Mouse (Mus musculus): Measurements from ENCODE around the gene Appl1. TPM values are rescaled to one million over a fixed set of nuclear protein-coding genes. Genes with fewer than 3 reads are reported as not detected.

The Appl1 gene
- 25.0 and 30.4 TPM in 2 replicates for polyA plus RNA-seq (2015; fragmentation: Nextera tagmentation; extraction: Ambion mirVana)

GRCm38 (mm10) chr14:26971106-26971789 lies at the start of gene Appl1:
Appl1 (minus strand) TSS chr14:26971232.
- ATAC-seq (replicated peaks; ENCODE audit: extremely low read depth, insufficient read depth, low FRiP score) = no peak
- Histone ChIP-seq H3K9me3 (replicated peaks; ENCODE audit: control insufficient read depth, low read length) (no peaks in the 10 kb centered on the region), H3K4me2 (ENCODE audit: low read depth, low read length) (peak within 1 kb of the TSS; percentile 80), H3K27me3 (ENCODE audit: control insufficient read depth, insufficient read depth, low read length) (no peaks in the 10 kb centered on the region), H3K36me3 (ENCODE audit: control insufficient read depth, insufficient read depth) (no peaks in the 10 kb centered on the region), H3K4me3 (ENCODE audit: low read length) (peak within 1 kb of the TSS; percentile 74), H3K27ac (ENCODE audit: low read length) (peak within 1 kb of the TSS; percentile 76), H3K9ac (ENCODE audit: low read length) (peak within 1 kb of the TSS; percentile 85), H3K4me1 (ENCODE audit: control insufficient read depth, insufficient read depth, low read length) (peaks cover 8% of the 10 kb centered on the region)
- 40% methylated on average over 10 of the region's 10 CpGs for WGBS

DNA sequence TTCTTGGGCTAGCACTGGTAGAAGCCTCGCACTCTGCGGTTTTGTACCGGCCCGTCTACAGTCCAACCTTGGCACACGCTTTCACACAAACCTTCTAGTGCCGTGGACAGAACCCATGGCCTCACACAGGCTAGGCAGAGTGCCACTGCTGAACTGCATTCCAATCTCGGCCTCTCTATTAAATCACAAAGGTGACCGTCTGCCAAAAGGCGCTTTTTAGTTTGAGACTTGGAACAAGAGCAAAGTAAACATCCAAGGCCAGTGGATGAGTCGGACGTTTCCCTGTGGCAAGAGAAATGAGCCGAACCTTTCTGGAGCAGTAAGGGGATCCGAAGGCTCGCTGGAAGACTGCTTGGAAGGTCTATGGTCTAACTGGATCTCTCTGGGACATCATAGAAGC lies 48.8 kb upstream of the Appl1 start:
- Histone ChIP-seq H3K27me3 (ENCODE audit: control insufficient read depth, insufficient read depth, low read length) (no peaks in the 10 kb centered on the region), H3K36me3 (ENCODE audit: control insufficient read depth, insufficient read depth) (no peaks in the 10 kb centered on the region), H3K4me3 (ENCODE audit: low read length) (no peak overlapping the region), H3K4me1 (ENCODE audit: control insufficient read depth, insufficient read depth, low read length) (no peaks in the 10 kb centered on the region), H3K27ac (ENCODE audit: low read length) (no peak overlapping the region), H3K9ac (ENCODE audit: low read length) (no peak overlapping the region), H3K9me3 (replicated peaks; ENCODE audit: control insufficient read depth, low read length) (0 out of 2 replicates have a peak, but pooled peaks cover 2% of the 10 kb centered on the region), H3K4me2 (ENCODE audit: low read depth, low read length) (no peak overlapping the region)
- 74% methylated on average over 14 of the region's 14 CpGs for WGBS
- no peak for ATAC-seq (replicated peaks; ENCODE audit: extremely low read depth, insufficient read depth, low FRiP score)

DNA sequence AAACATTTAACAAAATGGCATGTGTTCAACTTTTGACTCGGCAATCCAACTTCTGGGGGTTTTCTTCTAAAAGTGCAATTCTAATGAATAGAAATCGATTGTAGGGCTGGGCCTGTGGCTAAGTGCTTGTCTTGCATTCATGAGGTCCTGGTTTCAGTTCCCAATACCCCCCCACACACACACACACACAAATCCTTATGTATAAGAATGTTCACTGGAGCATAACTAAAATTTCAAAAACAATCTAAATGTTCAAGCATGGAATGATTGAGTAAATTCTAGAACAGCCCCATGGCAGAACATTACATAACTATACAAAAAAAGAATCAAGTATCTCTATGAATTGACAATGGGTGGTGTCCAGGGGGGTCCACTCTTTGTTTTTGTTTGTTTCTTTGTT lies 46.9 kb upstream of the Appl1 start:
- H3K36me3 ChIP-seq (ENCODE audit: control insufficient read depth, insufficient read depth) = no peaks in the 10 kb centered on the region
- H3K9me3 ChIP-seq (replicated peaks; ENCODE audit: control insufficient read depth, low read length) = 0 out of 2 replicates have a peak, but pooled peaks cover 2% of the 10 kb centered on the region
- H3K27me3 ChIP-seq (ENCODE audit: control insufficient read depth, insufficient read depth, low read length) = no peaks in the 10 kb centered on the region
- no peak overlapping the region for H3K27ac ChIP-seq (ENCODE audit: low read length)
- no peak overlapping the region for H3K4me3 ChIP-seq (ENCODE audit: low read length)
- H3K4me1 ChIP-seq (ENCODE audit: control insufficient read depth, insufficient read depth, low read length) = no peaks in the 10 kb centered on the region
- ATAC-seq (replicated peaks; ENCODE audit: extremely low read depth, insufficient read depth, low FRiP score) = no peak
- no peak overlapping the region for H3K9ac ChIP-seq (ENCODE audit: low read length)
- no peak overlapping the region for H3K4me2 ChIP-seq (ENCODE audit: low read depth, low read length)
- WGBS = 85% methylated on average over 2 of the region's 2 CpGs

DNA sequence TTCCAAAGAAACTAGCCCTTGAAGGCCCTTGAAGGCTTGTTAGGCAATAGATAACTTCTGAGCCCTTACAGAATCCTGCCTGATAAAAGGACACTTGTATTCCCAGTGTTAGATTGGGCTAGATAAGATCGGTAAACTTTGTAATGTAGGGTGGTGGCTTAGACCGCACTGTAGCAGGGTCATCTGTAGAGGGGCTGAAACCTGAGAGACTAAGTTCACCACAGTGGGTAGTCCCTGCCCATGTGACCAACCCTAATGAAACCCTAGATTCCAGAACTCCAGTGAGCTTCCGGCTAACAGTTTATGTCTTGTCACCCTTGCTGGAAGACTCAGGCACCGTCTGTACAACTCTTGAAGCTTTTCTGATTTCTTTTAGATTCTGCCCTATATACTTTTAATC lies 42.6 kb upstream of the Appl1 start:
- H3K9ac ChIP-seq (ENCODE audit: low read length) = no peak overlapping the region
- no peak overlapping the region for H3K4me3 ChIP-seq (ENCODE audit: low read length)
- no peaks in the 10 kb centered on the region for H3K27me3 ChIP-seq (ENCODE audit: control insufficient read depth, insufficient read depth, low read length)
- H3K27ac ChIP-seq (ENCODE audit: low read length) = no peak overlapping the region
- H3K4me1 ChIP-seq (ENCODE audit: control insufficient read depth, insufficient read depth, low read length) = no peaks in the 10 kb centered on the region
- no peak overlapping the region for H3K4me2 ChIP-seq (ENCODE audit: low read depth, low read length)
- H3K9me3 ChIP-seq (replicated peaks; ENCODE audit: control insufficient read depth, low read length) = no peaks in the 10 kb centered on the region
- H3K36me3 ChIP-seq (ENCODE audit: control insufficient read depth, insufficient read depth) = no peaks in the 10 kb centered on the region
- 45% methylated on average over 4 of the region's 4 CpGs for WGBS
- no peak for ATAC-seq (replicated peaks; ENCODE audit: extremely low read depth, insufficient read depth, low FRiP score)

GRCm38 (mm10) chr14:27011561-27011960 lies 40.5 kb upstream of the Appl1 start:
- Histone ChIP-seq H3K4me1 (ENCODE audit: control insufficient read depth, insufficient read depth, low read length) (no peaks in the 10 kb centered on the region), H3K4me2 (ENCODE audit: low read depth, low read length) (no peak overlapping the region)
- WGBS = 73% methylated on average over 5 of the region's 5 CpGs

DNA sequence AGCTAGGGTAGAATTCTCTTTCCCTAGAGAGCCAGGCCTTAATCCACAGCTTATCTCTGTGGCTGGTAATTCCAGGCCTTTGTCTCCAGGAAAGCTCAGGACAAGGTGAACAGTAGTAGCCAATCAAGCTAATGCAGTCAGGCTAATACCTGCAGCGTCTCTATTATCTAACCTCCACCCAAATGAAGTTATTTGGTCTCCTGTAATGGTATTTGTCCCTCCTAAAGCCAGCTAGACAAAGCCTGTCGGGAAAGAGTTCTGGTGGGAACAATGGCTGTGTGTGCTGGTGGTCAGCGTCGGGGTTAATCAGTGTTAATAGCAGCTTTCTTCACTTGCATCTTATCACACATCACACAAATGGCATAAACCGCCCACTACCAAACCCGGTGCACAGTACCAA lies 34.9 kb upstream of the Appl1 start:
- whole genome bisulfite sequencing = 28% methylated on average over 6 of the region's 6 CpGs
- no peaks in the 10 kb centered on the region for H3K4me1 ChIP-seq (ENCODE audit: control insufficient read depth, insufficient read depth, low read length)
- H3K36me3 ChIP-seq (ENCODE audit: control insufficient read depth, insufficient read depth) = no peaks in the 10 kb centered on the region
- no peak for ATAC-seq (replicated peaks; ENCODE audit: extremely low read depth, insufficient read depth, low FRiP score)
- H3K4me2 ChIP-seq (ENCODE audit: low read depth, low read length) = no peak overlapping the region
- no peak overlapping the region for H3K4me3 ChIP-seq (ENCODE audit: low read length)
- no peaks in the 10 kb centered on the region for H3K27me3 ChIP-seq (ENCODE audit: control insufficient read depth, insufficient read depth, low read length)
- H3K27ac ChIP-seq (ENCODE audit: low read length) = no peak overlapping the region
- H3K9me3 ChIP-seq (replicated peaks; ENCODE audit: control insufficient read depth, low read length) = no peaks in the 10 kb centered on the region
- no peak overlapping the region for H3K9ac ChIP-seq (ENCODE audit: low read length)

More at GRCm38 (mm10) chr14:27011561-27011960, 40.5 kb upstream of the Appl1 start:
- ATAC-seq (replicated peaks; ENCODE audit: extremely low read depth, insufficient read depth, low FRiP score) = no peak
- H3K27ac ChIP-seq (ENCODE audit: low read length) = no peak overlapping the region
- H3K9me3 ChIP-seq (replicated peaks; ENCODE audit: control insufficient read depth, low read length) = no peaks in the 10 kb centered on the region
- no peak overlapping the region for H3K9ac ChIP-seq (ENCODE audit: low read length)
- H3K4me3 ChIP-seq (ENCODE audit: low read length) = no peak overlapping the region
- H3K27me3 ChIP-seq (ENCODE audit: control insufficient read depth, insufficient read depth, low read length) = no peaks in the 10 kb centered on the region
- no peaks in the 10 kb centered on the region for H3K36me3 ChIP-seq (ENCODE audit: control insufficient read depth, insufficient read depth)

DNA sequence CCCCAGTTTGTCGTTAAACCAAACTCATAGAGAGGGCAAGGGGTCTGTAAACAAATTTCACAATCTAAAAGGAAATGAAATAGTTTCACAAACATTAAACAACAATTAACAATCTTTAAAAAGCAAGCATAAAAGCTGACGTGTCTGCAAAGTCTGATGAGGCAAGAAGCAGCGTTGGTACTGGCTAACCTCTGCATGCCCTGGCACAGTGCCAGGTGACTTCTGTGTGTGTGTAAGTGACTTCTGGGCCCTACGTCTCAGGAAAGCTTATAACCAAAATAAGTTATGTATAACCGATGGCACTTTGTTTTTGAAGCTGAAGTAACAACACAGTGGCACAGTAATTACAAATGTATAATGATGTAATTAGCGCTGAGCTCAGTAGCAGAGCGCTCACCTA lies 33.9 kb upstream of the Appl1 start:
- H3K27ac ChIP-seq (ENCODE audit: low read length) = no peak overlapping the region
- no peaks in the 10 kb centered on the region for H3K9me3 ChIP-seq (replicated peaks; ENCODE audit: control insufficient read depth, low read length)
- H3K36me3 ChIP-seq (ENCODE audit: control insufficient read depth, insufficient read depth) = no peaks in the 10 kb centered on the region
- H3K4me1 ChIP-seq (ENCODE audit: control insufficient read depth, insufficient read depth, low read length) = no peaks in the 10 kb centered on the region
- ATAC-seq (replicated peaks; ENCODE audit: extremely low read depth, insufficient read depth, low FRiP score) = no peak
- H3K4me2 ChIP-seq (ENCODE audit: low read depth, low read length) = no peak overlapping the region
- H3K4me3 ChIP-seq (ENCODE audit: low read length) = no peak overlapping the region
- H3K27me3 ChIP-seq (ENCODE audit: control insufficient read depth, insufficient read depth, low read length) = no peaks in the 10 kb centered on the region
- WGBS = 61% methylated on average over 7 of the region's 7 CpGs
- H3K9ac ChIP-seq (ENCODE audit: low read length) = no peak overlapping the region

DNA sequence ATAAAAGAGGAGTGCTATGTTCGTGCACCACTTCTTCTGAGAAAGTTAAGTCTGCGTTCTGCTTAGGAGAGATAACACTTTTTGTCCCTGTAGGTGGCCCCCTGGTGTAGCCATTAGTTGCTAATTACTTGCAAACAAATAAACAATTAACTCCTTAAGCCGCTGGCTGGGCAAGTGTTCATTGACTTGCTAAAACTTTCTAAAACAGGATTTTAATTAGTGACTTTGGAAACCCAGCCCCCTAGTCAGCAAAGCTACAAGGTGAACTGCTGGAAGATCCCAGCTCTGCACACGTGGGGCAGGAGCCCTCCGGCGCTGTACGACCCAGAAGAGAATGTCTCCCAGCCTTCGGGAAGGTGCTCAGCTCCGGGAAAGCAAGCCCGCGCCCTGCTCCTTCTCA lies 29.4 kb upstream of the Appl1 start:
- H3K4me3 ChIP-seq (ENCODE audit: low read length) = peak overlapping the region; percentile 8
- H3K9me3 ChIP-seq (replicated peaks; ENCODE audit: control insufficient read depth, low read length) = no peaks in the 10 kb centered on the region
- H3K27me3 ChIP-seq (ENCODE audit: control insufficient read depth, insufficient read depth, low read length) = no peaks in the 10 kb centered on the region
- no peaks in the 10 kb centered on the region for H3K36me3 ChIP-seq (ENCODE audit: control insufficient read depth, insufficient read depth)
- no peak overlapping the region for H3K9ac ChIP-seq (ENCODE audit: low read length)
- no peak overlapping the region for H3K27ac ChIP-seq (ENCODE audit: low read length)
- H3K4me1 ChIP-seq (ENCODE audit: control insufficient read depth, insufficient read depth, low read length) = no peaks in the 10 kb centered on the region
- H3K4me2 ChIP-seq (ENCODE audit: low read depth, low read length) = peak overlapping the region; percentile 36
- WGBS = 6% methylated on average over 11 of the region's 11 CpGs
- no peak for ATAC-seq (replicated peaks; ENCODE audit: extremely low read depth, insufficient read depth, low FRiP score)

DNA sequence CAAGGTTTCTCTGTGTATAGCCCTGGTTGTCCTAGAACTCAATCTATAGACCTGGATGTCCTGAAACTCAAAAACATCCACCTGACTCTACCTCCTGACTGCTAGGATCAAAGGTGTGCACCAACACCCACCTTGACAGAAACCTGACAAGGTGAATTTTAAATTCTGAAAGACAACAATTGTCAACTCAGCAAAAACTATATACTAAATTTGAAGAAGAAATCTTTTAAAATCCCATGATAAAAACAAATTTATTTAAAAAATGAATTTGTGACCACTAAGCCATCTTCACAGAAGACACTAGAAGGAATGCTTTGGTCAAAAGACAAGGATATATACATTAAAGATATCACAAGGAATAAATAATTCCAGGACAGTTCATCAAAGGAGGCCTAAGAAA lies 25.2 kb upstream of the Appl1 start:
- H3K9me3 ChIP-seq (replicated peaks; ENCODE audit: control insufficient read depth, low read length) = no peaks in the 10 kb centered on the region
- no peaks in the 10 kb centered on the region for H3K27me3 ChIP-seq (ENCODE audit: control insufficient read depth, insufficient read depth, low read length)
- no peak overlapping the region for H3K27ac ChIP-seq (ENCODE audit: low read length)
- no peak overlapping the region for H3K4me3 ChIP-seq (ENCODE audit: low read length)
- H3K9ac ChIP-seq (ENCODE audit: low read length) = no peak overlapping the region
- H3K36me3 ChIP-seq (ENCODE audit: control insufficient read depth, insufficient read depth) = no peaks in the 10 kb centered on the region
- H3K4me1 ChIP-seq (ENCODE audit: control insufficient read depth, insufficient read depth, low read length) = peaks cover 5% of the 10 kb centered on the region
- no peak overlapping the region for H3K4me2 ChIP-seq (ENCODE audit: low read depth, low read length)
- no peak for ATAC-seq (replicated peaks; ENCODE audit: extremely low read depth, insufficient read depth, low FRiP score)

All from heart, embryonic 16.5 days (tissue).